Mouse (Mus musculus) kidney, adult 18-20 months (tissue): ENCODE measurements at regions not wholly inside any gene's neighbourhood (a gene's known extent, or its start where the extent isn't known, plus 50 kb on each side); places are given as distances from the start of the nearest gene placed in this dataset.

ENCODE experiments used
- DNase-seq: peaks from one replicate; pipeline ENCODE4 v3.0.0; 2021

DNA sequence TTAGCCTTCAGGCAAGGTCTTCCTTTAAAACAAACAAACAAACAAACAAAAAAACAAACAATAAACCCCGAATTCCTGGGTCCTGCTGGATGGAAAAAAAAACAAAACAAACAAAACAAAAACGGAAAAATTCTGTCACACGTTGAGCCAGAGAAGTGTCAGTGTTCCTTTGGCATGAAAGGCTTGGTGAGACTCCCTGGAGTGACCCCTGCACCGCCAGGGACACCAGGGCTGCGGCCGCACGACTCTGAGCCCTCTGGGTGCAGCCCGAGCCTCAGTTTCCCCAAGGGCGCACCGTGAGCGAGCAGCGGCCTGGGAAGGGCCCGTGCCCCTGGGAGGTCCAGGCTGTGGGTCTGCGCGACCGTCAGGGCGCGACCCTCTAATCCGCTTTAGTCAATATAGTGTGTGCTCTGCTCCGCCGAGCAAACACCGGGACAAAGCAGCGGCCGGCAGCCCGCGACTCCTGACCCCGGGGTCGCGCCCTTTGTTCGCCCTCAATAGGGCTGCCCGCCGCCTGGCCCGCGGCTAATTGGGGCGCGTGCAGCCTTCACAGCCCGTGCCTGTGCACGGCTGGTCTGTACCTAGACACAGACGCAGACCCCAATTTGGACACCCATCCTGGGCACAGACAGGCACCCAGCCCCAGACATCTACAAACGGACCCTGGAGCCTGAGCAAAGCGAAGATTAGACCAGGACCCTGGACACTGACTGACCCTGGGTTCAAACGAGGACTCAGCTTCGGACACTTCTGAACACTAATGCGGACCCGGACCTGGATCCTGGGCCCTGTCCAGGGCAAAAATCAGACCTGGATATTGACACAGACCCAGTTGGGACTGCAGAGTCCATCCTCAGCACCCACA lies 74.0 kb upstream of the Ppara start:
- DNase-seq = no peak

GRCm38 (mm10) chr15:85661393-85661690 lies 73.4 kb upstream of the Ppara start:
- no peak for DNase-seq

- DNase-seq = no peak
Observed at GRCm38 (mm10) chr15:85661771-85662170, 73.0 kb upstream of the Ppara start.

- no peak for DNase-seq
Observed at GRCm38 (mm10) chr15:85662271-85662670, 72.5 kb upstream of the Ppara start.

GRCm38 (mm10) chr15:85662673-85663072 lies 72.1 kb upstream of the Ppara start:
- no peak for DNase-seq

DNA sequence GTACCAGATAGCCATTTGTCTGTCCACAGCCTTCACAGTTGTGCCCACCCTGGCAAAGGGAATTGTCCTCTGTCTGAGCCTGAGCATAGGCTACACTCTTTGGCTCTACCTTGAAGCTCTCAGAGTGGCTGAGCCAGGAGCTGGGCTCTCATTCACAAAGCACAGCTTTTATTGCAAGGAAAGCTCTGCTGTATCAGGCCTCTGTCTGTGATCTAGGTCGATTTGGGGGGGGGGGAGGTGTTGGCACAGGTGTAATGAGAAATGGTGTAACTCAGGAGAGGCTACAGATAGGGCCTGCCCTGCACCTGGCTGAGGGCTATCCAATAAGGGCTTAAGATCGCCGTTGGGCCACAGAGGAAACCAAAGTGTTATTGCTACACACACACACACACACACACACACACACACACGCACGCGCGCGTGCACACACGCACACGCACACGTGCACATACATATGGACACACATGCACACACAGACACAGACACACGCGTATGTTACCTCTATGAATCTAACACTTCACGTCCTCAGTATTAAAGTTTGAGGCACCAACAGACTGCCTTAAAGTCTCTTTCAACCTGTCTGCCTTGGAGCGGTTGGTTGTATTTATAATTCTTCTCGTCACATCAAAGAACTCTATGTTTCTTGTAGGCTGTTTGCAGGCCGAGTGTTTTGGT lies 70.9 kb upstream of the Ppara start:
- peak; percentile 47 for DNase-seq

DNA sequence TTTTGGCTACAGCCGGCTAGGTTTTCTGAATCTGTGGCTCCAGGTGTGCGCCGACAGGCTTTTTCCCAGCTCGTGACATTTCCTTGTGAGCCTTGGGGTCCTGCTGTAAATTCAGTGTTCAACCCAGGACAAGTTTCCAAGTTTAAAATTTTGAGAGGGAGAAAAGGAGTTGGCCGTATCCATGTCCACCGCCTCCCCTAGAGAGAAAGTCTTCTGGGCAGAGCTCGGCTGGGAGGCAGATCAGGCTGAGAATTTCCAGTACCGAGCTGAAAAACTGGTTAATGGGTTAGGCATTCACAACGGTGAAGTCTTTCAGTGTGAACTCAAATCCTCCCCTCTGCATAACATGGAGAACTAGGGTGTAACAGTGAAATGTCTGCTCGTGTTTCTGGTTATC lies 70.4 kb upstream of the Ppara start:
- peak; percentile 74 for DNase-seq

DNA sequence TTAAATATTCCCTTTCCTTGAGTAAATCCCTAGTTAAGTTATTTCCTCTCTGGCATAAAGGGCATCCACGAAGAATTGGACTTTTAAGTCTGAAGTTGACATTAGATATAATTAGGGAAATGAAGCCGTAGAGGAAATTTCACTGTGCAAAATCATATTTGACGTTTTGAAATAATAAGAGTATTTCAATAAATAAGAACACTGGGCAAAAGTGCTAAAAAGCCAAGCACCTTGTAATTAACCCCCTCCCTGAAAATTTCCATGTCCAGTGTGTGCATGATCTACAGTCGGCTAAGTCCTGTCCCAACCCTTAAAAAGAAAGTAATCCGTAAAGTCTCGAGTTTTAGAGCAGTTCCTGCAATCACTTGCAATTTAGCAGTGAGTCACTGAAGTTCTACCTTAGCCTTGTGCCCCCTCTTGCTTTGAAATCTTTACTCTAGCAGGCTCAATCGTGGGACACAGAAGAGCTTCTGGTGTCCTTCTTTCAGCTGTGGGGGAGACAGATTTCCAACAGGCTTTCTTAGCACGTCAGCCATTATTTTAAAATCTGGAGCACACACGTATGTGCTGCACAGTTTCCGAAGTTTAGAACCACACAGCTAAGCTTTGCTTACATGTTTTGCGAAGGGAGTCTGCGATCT lies 69.5 kb upstream of the Ppara start:
- DNase-seq = peak; percentile 59

DNA sequence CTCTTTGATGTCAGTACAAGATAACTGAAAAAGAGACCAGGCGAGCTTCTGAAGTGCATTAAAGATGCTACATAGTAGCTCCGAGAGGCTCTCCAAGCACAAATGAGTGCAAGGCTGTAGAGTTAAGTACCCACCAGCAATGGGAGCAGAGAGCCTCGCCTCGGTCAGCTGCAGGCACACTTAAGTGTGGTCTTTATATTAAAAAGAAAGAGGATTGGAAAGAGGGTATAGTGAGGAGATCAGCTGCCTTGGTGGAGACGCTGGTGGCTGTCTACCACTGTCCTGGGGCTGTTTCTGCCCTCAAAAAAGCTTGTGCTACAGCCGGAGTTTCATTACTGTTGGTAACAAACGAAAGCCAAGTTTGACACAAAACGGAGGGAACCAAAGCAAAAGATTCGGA lies 68.3 kb upstream of the Ppara start:
- DNase-seq = peak; percentile 65

DNA sequence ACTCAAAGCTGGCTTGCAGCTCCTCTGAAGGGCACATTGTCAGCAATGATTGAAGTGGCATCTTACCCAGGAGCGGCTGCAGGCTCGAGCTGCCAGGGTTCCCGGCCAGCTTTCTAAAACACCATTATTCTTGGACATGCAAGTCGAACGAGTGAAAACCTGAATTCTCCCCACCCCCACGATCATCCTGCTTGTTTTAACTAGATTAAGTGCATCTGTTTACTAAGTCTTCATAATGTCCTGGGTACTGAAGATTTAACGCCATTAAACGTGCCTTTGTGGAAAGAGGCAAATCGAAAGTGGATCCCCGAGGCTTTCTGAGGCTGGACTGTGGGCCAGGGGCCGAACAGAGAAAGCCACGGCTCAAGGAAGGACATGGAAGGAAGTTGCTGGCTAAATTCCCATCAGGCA lies 67.4 kb upstream of the Ppara start:
- peak; percentile 75 for DNase-seq

DNA sequence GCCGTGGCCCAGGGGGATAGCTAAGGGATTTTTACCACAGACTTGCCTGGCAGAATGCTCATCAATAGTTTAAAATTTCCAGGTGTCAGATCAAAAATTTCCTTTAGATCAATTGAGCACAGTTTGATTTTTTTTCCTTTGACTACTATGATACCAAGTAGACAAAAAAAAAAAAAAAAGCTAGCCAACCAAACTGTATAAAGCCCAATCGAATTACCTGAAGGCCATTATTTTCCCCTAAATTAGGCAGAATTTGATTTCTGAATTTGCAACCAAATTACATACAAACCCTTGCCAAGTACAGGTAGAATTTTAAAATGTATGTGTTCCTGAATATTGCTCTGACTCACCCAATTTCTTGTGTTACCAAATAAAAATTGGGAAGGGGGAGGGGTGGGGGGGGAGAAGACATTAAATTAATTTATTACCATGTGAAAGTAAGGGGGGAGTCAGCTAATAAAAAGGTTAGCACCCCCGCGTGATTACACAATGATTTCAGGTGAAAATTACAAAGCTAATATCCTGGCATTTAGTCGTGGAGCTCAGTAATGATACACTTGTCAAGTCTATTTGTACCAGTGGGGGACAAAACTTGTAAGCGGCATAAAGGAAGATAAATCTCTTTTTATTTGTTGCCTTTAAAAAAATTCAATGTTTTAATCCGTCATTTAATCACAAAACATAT lies 66.7 kb upstream of the Ppara start:
- DNase-seq = no peak

DNA sequence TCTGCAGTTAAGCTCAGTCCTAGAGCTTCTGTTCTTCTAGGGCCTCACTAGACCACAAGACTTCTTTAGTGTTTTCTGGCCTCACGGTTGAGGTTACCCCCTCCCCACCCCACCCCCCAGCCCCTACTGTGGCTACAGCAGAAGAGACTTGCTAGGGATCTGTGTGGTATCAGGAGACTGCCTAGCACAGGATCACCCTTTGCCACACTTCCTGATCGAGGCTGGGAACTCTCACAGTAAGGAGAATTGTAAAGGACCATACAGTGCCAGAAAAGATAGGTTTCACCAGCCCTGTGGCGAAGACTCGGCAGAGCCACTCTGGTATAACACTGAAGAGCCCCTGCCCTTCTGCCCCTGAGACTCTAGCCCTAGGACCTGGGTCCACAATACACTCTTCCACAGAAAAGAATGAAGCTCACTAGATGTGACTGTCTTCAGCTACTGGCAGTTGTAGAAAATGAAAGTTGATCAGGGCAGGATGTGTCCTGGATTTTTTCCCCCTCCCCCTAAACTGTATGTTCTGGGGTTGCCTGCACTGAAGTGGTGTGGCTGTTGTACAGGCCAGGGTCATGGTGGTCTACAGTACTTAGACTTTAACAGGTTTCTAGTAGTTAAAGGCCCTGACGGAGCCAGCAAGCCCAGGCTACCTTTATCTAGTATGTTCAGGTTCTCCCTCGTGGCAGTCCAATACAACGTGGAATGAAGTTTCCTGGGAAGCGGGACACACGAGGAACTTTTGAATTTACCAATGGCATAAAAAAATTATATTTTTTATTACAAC lies 65.7 kb upstream of the Ppara start:
- peak; percentile 76 for DNase-seq

GRCm38 (mm10) chr15:85669652-85670175 lies 65.1 kb upstream of the Ppara start:
- DNase-seq = peak; percentile 88

DNA sequence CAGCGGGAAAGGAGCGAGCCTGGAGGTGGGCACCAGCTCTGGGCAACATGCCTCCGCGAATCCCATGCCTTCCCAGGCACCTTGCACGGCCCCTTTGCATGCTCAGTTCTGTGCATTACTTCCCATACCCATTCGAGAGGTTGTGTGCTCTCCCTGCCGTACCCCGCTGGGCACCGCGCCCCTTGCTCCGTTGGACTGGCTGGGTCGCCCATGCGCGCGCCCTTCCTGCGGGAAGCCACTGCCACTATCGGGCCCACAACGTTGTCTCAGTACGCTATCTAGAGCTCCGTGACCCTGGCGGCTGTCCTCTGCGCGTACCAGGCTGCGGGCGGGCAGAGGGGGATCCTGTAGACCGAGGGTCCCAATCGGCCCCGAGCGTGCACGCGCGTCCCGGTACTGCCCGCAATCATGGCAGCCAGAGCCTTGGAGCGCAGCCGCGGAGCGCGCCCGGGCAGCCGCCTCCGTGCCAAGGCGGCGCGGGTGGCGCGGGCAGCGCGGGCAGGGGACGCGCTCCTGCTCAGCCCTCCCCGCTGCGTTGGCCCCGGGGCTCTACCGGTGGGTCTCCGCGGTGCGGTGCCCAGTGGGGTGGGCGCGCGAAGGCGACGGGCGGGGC lies 64.5 kb upstream of the Ppara start:
- DNase-seq = peak; percentile 87

DNA sequence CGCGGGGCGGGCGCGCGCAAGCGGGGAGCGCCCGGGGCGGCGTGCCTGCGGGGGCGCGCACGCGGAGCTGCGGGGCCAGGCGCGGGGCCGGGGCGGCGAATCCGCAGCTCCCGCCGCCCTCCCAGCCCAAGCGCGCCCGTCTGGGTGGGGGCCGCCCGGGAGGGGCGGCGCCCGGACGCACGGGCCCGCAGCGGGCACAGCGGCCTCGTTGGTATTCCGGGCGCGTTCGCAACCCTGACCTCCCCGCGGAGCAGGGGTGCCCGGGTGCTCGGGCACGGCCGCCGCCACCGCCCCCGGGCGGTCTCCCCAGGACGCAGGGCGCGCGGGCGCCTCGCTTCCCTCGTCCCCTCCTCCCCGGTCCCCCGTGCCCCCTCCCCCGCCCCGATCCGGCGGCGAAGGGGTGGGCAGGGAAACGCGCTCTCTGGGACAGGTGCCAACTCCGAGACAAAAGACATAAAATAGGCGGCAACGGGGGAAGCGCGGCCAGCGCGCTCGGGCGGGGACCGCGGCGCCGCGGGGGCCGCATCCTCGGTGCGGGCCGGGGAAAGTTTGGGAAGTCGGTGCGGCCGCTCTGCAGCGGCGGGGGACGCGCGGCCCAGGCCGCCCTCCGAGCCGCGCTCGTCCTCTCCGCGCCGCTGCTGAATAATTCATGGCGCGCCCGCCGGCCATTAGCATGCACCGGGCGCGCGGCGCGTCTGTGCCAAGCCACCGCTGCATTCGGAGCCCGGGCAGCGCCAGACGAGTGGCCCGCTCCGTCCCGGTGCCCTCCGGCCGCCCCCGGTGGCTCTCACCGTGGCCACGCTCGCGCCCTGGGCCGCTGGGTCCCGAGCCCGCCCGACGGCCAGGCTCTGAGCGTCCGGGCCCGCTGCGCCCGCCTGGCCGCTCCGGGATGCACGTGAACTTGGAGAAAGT lies 63.7 kb upstream of the Ppara start:
- peak; percentile 93 for DNase-seq

DNA sequence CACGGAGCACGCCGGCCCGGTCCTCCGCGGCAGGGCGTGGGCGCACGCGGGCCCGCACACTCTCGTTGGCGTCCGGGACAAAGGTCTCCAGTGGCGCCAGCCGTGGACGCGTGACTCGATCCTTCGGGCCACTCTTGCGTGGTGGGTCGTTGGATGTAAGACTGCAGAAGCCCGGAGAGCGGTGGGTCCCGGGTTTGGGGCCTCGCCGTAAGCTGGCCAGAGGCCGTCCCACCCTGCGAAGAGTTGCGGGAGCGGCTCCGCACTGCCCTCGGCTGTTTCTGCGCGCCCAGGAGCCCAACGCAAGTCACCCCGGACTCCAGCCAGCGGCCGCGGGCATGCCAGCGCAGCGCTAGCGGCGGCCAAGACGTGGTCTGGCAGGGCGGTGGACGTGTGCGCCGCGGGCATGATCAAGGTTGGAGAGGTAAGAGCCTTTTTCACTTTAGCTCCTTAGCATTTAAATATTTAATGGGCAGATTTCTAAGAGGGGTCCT lies 63.0 kb upstream of the Ppara start:
- DNase-seq = peak; percentile 70

- DNase-seq = no peak
Observed at GRCm38 (mm10) chr15:85672376-85672775, 62.4 kb upstream of the Ppara start.

GRCm38 (mm10) chr15:85672931-85673330 lies 61.9 kb upstream of the Ppara start:
- DNase-seq = peak; percentile 52

- DNase-seq = no peak
Observed at GRCm38 (mm10) chr15:85673506-85673905, 61.3 kb upstream of the Ppara start.

DNA sequence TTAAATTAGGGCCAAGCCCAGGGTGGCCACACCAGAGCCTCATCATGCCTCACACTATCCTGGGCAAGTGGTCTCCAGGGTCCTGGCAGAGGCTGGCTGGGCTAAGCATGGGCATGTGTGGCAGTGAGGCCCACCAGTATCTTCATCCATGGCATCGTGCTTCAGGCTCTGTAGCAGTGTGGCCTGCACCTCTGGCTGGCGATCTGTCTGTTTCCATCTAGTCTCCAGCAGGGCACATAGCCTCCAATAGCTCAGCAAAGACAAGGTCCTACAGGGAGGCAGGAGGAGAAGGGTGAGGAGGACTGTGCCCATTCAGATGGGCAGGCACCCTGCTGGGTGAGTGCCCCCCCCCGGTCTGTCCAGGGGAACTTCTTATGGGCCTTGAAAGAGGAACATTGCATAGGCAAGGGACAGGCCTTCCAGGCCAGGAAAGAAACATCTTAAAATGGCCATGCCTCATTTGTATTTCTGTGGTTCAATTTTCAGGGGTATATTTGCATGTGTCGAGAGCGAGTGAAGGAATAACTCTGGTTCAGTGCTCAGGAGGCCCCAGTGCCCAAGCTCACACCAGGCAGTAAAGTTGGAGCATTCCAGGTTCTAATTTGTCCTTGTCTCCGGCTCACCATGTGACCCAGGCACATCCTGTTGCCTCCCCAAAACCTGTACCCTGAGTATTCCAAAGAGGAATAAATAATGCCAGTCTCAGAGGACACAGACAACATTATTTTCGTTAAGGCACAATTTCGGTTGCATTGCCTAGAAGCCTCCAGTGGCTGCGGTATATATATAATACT lies 60.4 kb upstream of the Ppara start:
- peak; percentile 69 for DNase-seq
